Mouse (Mus musculus): ENCODE measurements around the gene Spaar. TPM values are rescaled to one million over a fixed set of nuclear protein-coding genes. Genes with fewer than 3 reads are reported as not detected.
"Not testable (repeated sequence)": the region's sequence is repeated elsewhere in the genome, so short reads cannot be mapped to it uniquely, and the experiment has no call there.

Gene Spaar
- polyA plus RNA-seq, 1 experiment from 2014 or later, result 0.42 TPM

DNA sequence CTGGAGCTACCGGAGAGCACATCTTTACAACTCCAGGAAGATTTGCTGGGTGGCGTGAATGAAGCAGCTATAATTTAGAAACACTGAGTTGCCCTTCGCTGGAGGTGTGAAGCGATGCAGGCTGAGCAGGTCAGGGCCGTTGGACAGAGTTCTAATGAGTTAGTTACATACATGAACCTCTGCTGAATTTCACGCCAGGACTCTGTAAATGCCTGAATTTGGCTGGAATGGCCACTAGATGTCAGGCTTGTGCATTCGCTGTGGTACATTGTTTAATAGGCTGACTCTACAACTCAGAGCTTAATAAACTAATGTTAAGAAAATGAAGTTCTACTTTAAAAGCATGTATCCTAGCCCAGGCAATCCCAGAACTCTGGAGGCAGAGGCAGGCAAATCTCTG lies 33.6 kb downstream of the Spaar start:
- no peak overlapping the region for H3K27ac ChIP-seq (ENCODE audit: low read length)
- 18% methylated on average over 7 of the region's 7 CpGs for WGBS
- H3K9ac ChIP-seq (ENCODE audit: low read length), result no peak overlapping the region
- H3K27me3 ChIP-seq (ENCODE audit: control insufficient read depth, insufficient read depth, low read length), result no peaks in the 10 kb centered on the region
- H3K4me2 ChIP-seq (ENCODE audit: low read depth, low read length), result peak overlapping the region; percentile 49; the same call in 1 of the 2 replicates
- 0 out of 2 replicates have a peak, but pooled peaks have one; percentile 6 for ATAC-seq (replicated peaks; ENCODE audit: extremely low read depth, insufficient read depth, low FRiP score)
- no peaks in the 10 kb centered on the region; the same call in 1 of the 2 replicates for H3K9me3 ChIP-seq (replicated peaks; ENCODE audit: control insufficient read depth, low read length)
- H3K4me3 ChIP-seq (ENCODE audit: low read length), result no peak overlapping the region
- H3K36me3 ChIP-seq (ENCODE audit: control insufficient read depth, insufficient read depth), result no peaks in the 10 kb centered on the region
- no peaks in the 10 kb centered on the region for H3K4me1 ChIP-seq (ENCODE audit: control insufficient read depth, insufficient read depth, low read length)

GRCm38 (mm10) chr4:43768341-43768740 lies 38.5 kb downstream of the Spaar start:
- H3K27me3 ChIP-seq (ENCODE audit: control insufficient read depth, insufficient read depth, low read length), result no peaks in the 10 kb centered on the region
- no peak for ATAC-seq (replicated peaks; ENCODE audit: extremely low read depth, insufficient read depth, low FRiP score)
- no peak overlapping the region for H3K27ac ChIP-seq (ENCODE audit: low read length)
- no peak overlapping the region for H3K9ac ChIP-seq (ENCODE audit: low read length)
- no peak overlapping the region for H3K4me3 ChIP-seq (ENCODE audit: low read length)
- 75% methylated on average over 5 of the region's 5 CpGs for WGBS
- no peaks in the 10 kb centered on the region for H3K36me3 ChIP-seq (ENCODE audit: control insufficient read depth, insufficient read depth)
- no peak overlapping the region for H3K4me2 ChIP-seq (ENCODE audit: low read depth, low read length)
- no peaks in the 10 kb centered on the region; the same call in 1 of the 2 replicates for H3K9me3 ChIP-seq (replicated peaks; ENCODE audit: control insufficient read depth, low read length)
- H3K4me1 ChIP-seq (ENCODE audit: control insufficient read depth, insufficient read depth, low read length), result peaks cover 4% of the 10 kb centered on the region; the same call in 1 of the 2 replicates

DNA sequence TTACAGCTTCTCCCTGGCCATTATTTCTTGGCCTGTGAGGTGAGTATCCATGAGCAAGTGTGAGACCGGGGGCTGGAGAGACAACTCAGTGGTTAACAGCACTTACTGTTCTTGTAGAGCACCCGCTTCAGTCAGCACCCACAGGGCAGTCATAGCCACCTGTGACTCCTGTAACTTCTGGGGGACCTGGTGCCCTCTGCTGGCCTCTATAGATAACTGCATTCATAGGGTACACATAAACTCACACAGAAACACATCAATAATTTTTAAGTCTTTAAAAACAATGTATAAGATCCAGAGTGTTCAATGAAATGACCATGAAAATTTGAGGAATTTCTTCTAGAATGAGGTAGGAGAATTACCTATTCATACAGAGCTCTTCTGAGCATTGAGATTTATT lies 39.5 kb downstream of the Spaar start:
- Histone ChIP-seq H3K9me3 (replicated peaks; ENCODE audit: control insufficient read depth, low read length) (no peaks in the 10 kb centered on the region; the same call in 1 of the 2 replicates), H3K4me2 (ENCODE audit: low read depth, low read length) (no peak overlapping the region), H3K27ac (ENCODE audit: low read length) (no peak overlapping the region), H3K4me3 (ENCODE audit: low read length) (no peak overlapping the region), H3K36me3 (ENCODE audit: control insufficient read depth, insufficient read depth) (no peaks in the 10 kb centered on the region), H3K4me1 (ENCODE audit: control insufficient read depth, insufficient read depth, low read length) (peaks cover 4% of the 10 kb centered on the region; the same call in 1 of the 2 replicates), H3K27me3 (ENCODE audit: control insufficient read depth, insufficient read depth, low read length) (no peaks in the 10 kb centered on the region), H3K9ac (ENCODE audit: low read length) (no peak overlapping the region)
- 90% methylated on average over 2 of the region's 2 CpGs for WGBS
- ATAC-seq (replicated peaks; ENCODE audit: extremely low read depth, insufficient read depth, low FRiP score), result no peak

DNA sequence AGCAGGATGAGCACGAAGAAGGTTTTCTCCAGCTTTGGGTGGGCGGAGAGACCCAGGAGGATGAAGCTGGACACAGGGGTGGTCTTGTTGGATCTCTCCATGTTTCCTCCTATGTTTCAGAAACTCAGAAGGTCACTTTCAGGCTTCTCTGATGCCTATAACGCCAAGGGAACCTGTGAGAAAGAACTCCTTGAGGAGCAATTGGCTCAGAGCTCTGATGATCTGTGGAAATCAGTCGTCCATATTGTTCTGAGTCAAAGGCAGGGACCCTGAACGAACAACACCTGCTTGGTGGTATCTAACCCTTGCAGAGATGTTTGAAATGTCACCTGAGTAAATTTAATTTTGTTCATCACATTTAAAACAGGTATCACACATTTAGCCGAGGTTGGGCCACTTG lies 41.1 kb downstream of the Spaar start, which contains the start of gene Olfr159:
Gene Olfr159 (minus strand): TSS at position 101 of the 400 bp plus-strand sequence.
- WGBS, result 78% methylated on average over 6 of the region's 6 CpGs
- ATAC-seq (replicated peaks; ENCODE audit: extremely low read depth, insufficient read depth, low FRiP score), result no peak

DNA sequence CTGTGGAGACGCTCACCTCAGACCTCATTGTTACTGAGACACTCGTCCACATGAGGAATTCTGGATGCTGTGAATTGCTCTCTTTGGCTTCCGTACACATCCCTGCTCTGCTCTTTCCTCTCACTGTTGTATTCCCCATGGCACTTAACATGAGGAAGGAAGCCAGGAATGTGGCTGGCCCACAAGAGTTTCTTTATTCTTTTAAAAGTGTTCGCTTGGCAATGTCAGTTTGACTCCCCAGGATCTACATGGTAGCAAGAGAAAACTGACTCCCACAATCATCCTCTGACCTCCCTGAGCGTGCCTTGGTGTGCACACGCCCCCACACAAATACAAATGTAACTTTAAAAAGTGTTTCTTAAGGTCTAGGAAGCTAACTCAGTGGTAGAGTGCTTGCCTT lies 41.8 kb downstream of the Spaar start:
- no peak overlapping the region for H3K27ac ChIP-seq (ENCODE audit: low read length)
- ATAC-seq (replicated peaks; ENCODE audit: extremely low read depth, insufficient read depth, low FRiP score), result no peak
- H3K9me3 ChIP-seq (replicated peaks; ENCODE audit: control insufficient read depth, low read length), result no peaks in the 10 kb centered on the region; the same call in 1 of the 2 replicates
- H3K9ac ChIP-seq (ENCODE audit: low read length), result no peak overlapping the region
- no peak overlapping the region for H3K4me3 ChIP-seq (ENCODE audit: low read length)
- no peaks in the 10 kb centered on the region for H3K36me3 ChIP-seq (ENCODE audit: control insufficient read depth, insufficient read depth)
- no peak overlapping the region for H3K4me2 ChIP-seq (ENCODE audit: low read depth, low read length)
- WGBS, result 36% methylated on average over 6 of the region's 6 CpGs
- no peaks in the 10 kb centered on the region for H3K27me3 ChIP-seq (ENCODE audit: control insufficient read depth, insufficient read depth, low read length)
- peaks cover 4% of the 10 kb centered on the region; the same call in 1 of the 2 replicates for H3K4me1 ChIP-seq (ENCODE audit: control insufficient read depth, insufficient read depth, low read length)

More for the DNA sequence above, 41.1 kb downstream of the Spaar start, which contains the start of gene Olfr159:
- Histone ChIP-seq H3K27ac (ENCODE audit: low read length) (no peak within 1 kb of the TSS), H3K9me3 (replicated peaks; ENCODE audit: control insufficient read depth, low read length) (no peaks in the 10 kb centered on the region; the same call in 1 of the 2 replicates), H3K4me1 (ENCODE audit: control insufficient read depth, insufficient read depth, low read length) (peaks cover 4% of the 10 kb centered on the region; the same call in 1 of the 2 replicates), H3K36me3 (ENCODE audit: control insufficient read depth, insufficient read depth) (no peaks in the 10 kb centered on the region), H3K4me3 (ENCODE audit: low read length) (no peak within 1 kb of the TSS), H3K4me2 (ENCODE audit: low read depth, low read length) (no peak within 1 kb of the TSS), H3K9ac (ENCODE audit: low read length) (no peak within 1 kb of the TSS), H3K27me3 (ENCODE audit: control insufficient read depth, insufficient read depth, low read length) (no peaks in the 10 kb centered on the region)

DNA sequence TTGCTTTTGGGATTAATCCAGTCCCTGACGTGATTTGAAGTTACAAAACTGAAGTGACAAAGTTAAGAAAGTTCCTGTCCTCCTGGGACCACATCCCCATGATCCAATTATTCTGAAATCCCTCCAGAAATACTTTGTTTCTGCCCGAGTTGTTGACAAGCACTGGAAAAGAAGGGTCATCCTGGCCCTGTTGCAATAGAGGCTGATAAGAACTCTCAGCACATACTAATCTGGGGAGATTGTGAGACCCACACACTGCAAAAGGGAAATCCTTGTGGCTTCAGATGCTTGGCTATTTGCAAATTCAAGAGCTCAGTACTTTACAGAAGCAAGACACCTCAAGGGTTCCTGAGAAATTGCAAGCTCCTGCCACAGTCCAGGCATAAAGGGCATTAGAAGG lies 42.5 kb downstream of the Spaar start:
- Histone ChIP-seq H3K4me1 (ENCODE audit: control insufficient read depth, insufficient read depth, low read length) (peaks cover 4% of the 10 kb centered on the region; the same call in 1 of the 2 replicates), H3K36me3 (ENCODE audit: control insufficient read depth, insufficient read depth) (no peaks in the 10 kb centered on the region), H3K9ac (ENCODE audit: low read length) (no peak overlapping the region), H3K4me2 (ENCODE audit: low read depth, low read length) (no peak overlapping the region), H3K9me3 (replicated peaks; ENCODE audit: control insufficient read depth, low read length) (no peaks in the 10 kb centered on the region; the same call in 1 of the 2 replicates), H3K27ac (ENCODE audit: low read length) (no peak overlapping the region), H3K4me3 (ENCODE audit: low read length) (no peak overlapping the region), H3K27me3 (ENCODE audit: control insufficient read depth, insufficient read depth, low read length) (no peaks in the 10 kb centered on the region)
- ATAC-seq (replicated peaks; ENCODE audit: extremely low read depth, insufficient read depth, low FRiP score), result no peak
- WGBS, result 15% methylated on average over 2 of the region's 2 CpGs

- ATAC-seq (replicated peaks; ENCODE audit: extremely low read depth, insufficient read depth, low FRiP score), result no peak
- H3K4me2 ChIP-seq (ENCODE audit: low read depth, low read length), result no peak overlapping the region
- H3K27me3 ChIP-seq (ENCODE audit: control insufficient read depth, insufficient read depth, low read length), result no peaks in the 10 kb centered on the region
- H3K9ac ChIP-seq (ENCODE audit: low read length), result no peak overlapping the region
- H3K9me3 ChIP-seq (replicated peaks; ENCODE audit: control insufficient read depth, low read length), result no peaks in the 10 kb centered on the region
- H3K36me3 ChIP-seq (ENCODE audit: control insufficient read depth, insufficient read depth), result no peaks in the 10 kb centered on the region
- H3K4me1 ChIP-seq (ENCODE audit: control insufficient read depth, insufficient read depth, low read length), result no peaks in the 10 kb centered on the region
- H3K27ac ChIP-seq (ENCODE audit: low read length), result no peak overlapping the region
- 65% methylated on average over 6 of the region's 6 CpGs for WGBS
- no peak overlapping the region for H3K4me3 ChIP-seq (ENCODE audit: low read length)
Observed at GRCm38 (mm10) chr4:43795296-43795695, 65.5 kb downstream of the Spaar start.

GRCm38 (mm10) chr4:43795844-43796243 lies 66.0 kb downstream of the Spaar start:
- H3K9ac ChIP-seq (ENCODE audit: low read length); H3K27me3 ChIP-seq (ENCODE audit: control insufficient read depth, insufficient read depth, low read length); H3K27ac ChIP-seq (ENCODE audit: low read length); ATAC-seq (replicated peaks; ENCODE audit: extremely low read depth, insufficient read depth, low FRiP score); H3K4me1 ChIP-seq (ENCODE audit: control insufficient read depth, insufficient read depth, low read length); H3K4me2 ChIP-seq (ENCODE audit: low read depth, low read length); H3K4me3 ChIP-seq (ENCODE audit: low read length); H3K36me3 ChIP-seq (ENCODE audit: control insufficient read depth, insufficient read depth); H3K9me3 ChIP-seq (replicated peaks; ENCODE audit: control insufficient read depth, low read length): not testable (repeated sequence)
- WGBS, result 80% methylated on average over 5 of the region's 5 CpGs

DNA sequence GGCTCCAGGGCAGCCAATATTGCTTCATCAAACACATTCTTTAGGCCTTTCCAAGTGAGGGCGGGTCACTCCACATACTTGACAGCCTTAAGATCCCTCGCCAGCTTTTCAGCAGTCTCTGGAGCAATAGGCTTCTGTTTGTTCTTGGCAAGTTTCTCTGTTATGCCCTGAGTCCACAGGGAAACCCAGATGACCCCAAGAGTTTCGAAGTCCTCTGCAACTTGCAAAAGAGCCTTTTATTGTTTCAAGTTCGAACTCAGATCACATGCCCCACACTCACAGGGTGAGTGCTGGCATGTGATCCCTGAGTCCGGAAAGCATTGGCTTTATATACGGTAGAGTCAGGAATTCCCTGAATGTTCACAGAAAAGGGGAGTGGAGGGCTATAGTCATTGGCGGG lies 69.1 kb downstream of the Spaar start:
- Histone ChIP-seq H3K9me3 (replicated peaks; ENCODE audit: control insufficient read depth, low read length) (peaks cover 4% of the 10 kb centered on the region; the same call in 1 of the 2 replicates), H3K27ac (ENCODE audit: low read length) (no peak overlapping the region), H3K4me1 (ENCODE audit: control insufficient read depth, insufficient read depth, low read length) (no peaks in the 10 kb centered on the region), H3K9ac (ENCODE audit: low read length) (no peak overlapping the region), H3K36me3 (ENCODE audit: control insufficient read depth, insufficient read depth) (no peaks in the 10 kb centered on the region), H3K27me3 (ENCODE audit: control insufficient read depth, insufficient read depth, low read length) (no peaks in the 10 kb centered on the region), H3K4me3 (ENCODE audit: low read length) (no peak overlapping the region), H3K4me2 (ENCODE audit: low read depth, low read length) (no peak overlapping the region)
- no peak for ATAC-seq (replicated peaks; ENCODE audit: extremely low read depth, insufficient read depth, low FRiP score)
- WGBS, result 73% methylated on average over 7 of the region's 7 CpGs

Data from heart, embryonic 16.5 days (tissue).